Mouse (Mus musculus) ES-E14 (cell line): ENCODE results near the gene Catsper4. TPM values are rescaled to one million over a fixed set of nuclear protein-coding genes. Genes with fewer than 3 reads are reported as not detected.

Experiments
- DNase-seq: peaks from one replicate; pipeline ENCODE4 v3.0.0-alpha.2; 2013; ENCODE audit warnings: low read depth, low spot score
- H3K27ac ChIP-seq: 2 replicates; pipeline ENCODE4 v1.5.1; 2012; ENCODE audit warnings: low read depth, mild to moderate bottlenecking, low read length, moderate library complexity, mixed read lengths; ENCODE audit not compliant: poor library complexity, insufficient read depth, severe bottlenecking
- H3K36me3 ChIP-seq: 2 replicates; pipeline ENCODE4 v1.6.1; 2012; ENCODE audit warnings: mild to moderate bottlenecking, low read length, moderate library complexity, mixed read lengths; ENCODE audit not compliant: control insufficient read depth, poor library complexity, insufficient read depth, severe bottlenecking
- H3K4me1 ChIP-seq, 2 experiments: fragments of 150-350 bp in 1 of 2; sonication (generic) in 1 of 2; 2 replicates each; pipeline ENCODE4 v1.6.1; 2012; ENCODE audit warnings: low read length in 2 of 2, mild to moderate bottlenecking in 1 of 2, mixed read lengths in 1 of 2; ENCODE audit not compliant: control insufficient read depth in 2 of 2, insufficient read depth in 2 of 2, poor library complexity in 1 of 2
- H3K4me3 ChIP-seq, 2 experiments: fragments of 150-350 bp in 1 of 2; sonication (generic) in 1 of 2; 2 replicates each; pipeline ENCODE4 v1.5.1; 2012; ENCODE audit warnings: low read length in 2 of 2, low read depth in 1 of 2, mild to moderate bottlenecking in 1 of 2, mixed read lengths in 1 of 2; ENCODE audit not compliant: insufficient read depth in 1 of 2, poor library complexity in 1 of 2, severe bottlenecking in 1 of 2
- H3K9ac ChIP-seq: 2 replicates; pipeline ENCODE4 v1.6.1; 2012; ENCODE audit warnings: low read depth, mild to moderate bottlenecking, low read length, mixed read lengths; ENCODE audit not compliant: poor library complexity, insufficient read depth, severe bottlenecking
- H3K9me3 ChIP-seq: fragments of 150-350 bp; sonication (generic); 2 replicates; pipeline ENCODE4 v1.6.1; 2012; ENCODE audit warnings: low read depth, mild to moderate bottlenecking, low read length; ENCODE audit not compliant: control insufficient read depth, insufficient read depth
- CHD2 ChIP-seq: IDR thresholded peaks from 2 replicates; pipeline ENCODE4 v1.6.1; 2014; ENCODE audit warnings: mild to moderate bottlenecking, low read depth, low read length, inconsistent platforms
- HCFC1 ChIP-seq: IDR thresholded peaks from 2 replicates; pipeline ENCODE4 v1.6.1; 2012; ENCODE audit warnings: low read length, inconsistent platforms, borderline replicate concordance; ENCODE audit not compliant: insufficient read depth
- MAFK ChIP-seq: IDR thresholded peaks from 2 replicates; pipeline ENCODE4 v1.6.1; 2014; ENCODE audit warnings: mild to moderate bottlenecking, low read depth, low read length, inconsistent platforms; ENCODE audit not compliant: insufficient read depth
- ZC3H11A ChIP-seq: IDR thresholded peaks from 2 replicates; pipeline ENCODE4 v1.6.1; 2012; ENCODE audit warnings: low read depth, mild to moderate bottlenecking, inconsistent platforms, low read length, borderline replicate concordance
- ZNF384 ChIP-seq: IDR thresholded peaks from 2 replicates; pipeline ENCODE4 v1.6.1; 2012; ENCODE audit warnings: low read depth, low read length, inconsistent platforms
- in situ Hi-C, 2 experiments: fragments of 600-800 bp; cut with MboI; formaldehyde crosslinking; loops; one replicate each; pipeline ENCODE4 v1.15.1; 2025; ENCODE audit warnings: low sequenced_read_pairs in 2 of 2, inconsistent platforms in 1 of 2; ENCODE audit not compliant: unreplicated experiment in 2 of 2
- total RNA-seq: library from RNA; depleted of rRNA; stranded (reverse); fragments of 300-350 nt; gene quantifications from 2 replicates; pipeline ENCODE4 v1.2.3, GENCODE M21; 2012

Catsper4 gene
- total RNA-seq, 1 experiment = not detected

DNA sequence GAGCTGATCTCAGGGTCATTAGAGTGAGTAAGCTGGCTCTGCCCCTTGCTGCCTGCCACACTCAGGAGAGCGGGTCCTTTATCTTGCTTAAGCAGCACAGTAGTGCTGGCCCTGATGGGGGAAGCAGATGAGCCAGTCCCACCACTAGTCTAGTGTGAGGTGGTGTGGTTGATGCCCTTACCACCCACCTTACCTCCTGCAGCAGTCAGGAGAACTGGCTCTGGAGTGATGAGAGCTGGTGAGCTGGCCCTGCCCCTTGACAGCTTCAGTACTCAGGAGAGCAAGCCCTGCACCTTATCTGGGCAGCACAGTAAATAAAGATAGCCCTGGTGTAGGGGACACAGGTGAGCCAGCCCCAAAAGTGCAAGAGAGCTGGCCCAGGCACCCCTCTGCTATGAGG is 46.1 kb downstream of the Catsper4 start:
- Histone ChIP-seq H3K4me3 (no peak overlapping the region), H3K4me1 (no peaks in the 10 kb centered on the region), H3K27ac (no peak overlapping the region), H3K36me3 (peaks cover 5% of the 10 kb centered on the region), H3K9ac (no peak overlapping the region), H3K9me3 (no peaks in the 10 kb centered on the region)
- no peak for DNase-seq
- TF ChIP-seq ZC3H11A = no peak
- TF ChIP-seq ZNF384 = no peak
- TF ChIP-seq CHD2 = no peak
- no peak for TF ChIP-seq HCFC1
- no peak for TF ChIP-seq MAFK
- in situ Hi-C loops = no loop called here

DNA sequence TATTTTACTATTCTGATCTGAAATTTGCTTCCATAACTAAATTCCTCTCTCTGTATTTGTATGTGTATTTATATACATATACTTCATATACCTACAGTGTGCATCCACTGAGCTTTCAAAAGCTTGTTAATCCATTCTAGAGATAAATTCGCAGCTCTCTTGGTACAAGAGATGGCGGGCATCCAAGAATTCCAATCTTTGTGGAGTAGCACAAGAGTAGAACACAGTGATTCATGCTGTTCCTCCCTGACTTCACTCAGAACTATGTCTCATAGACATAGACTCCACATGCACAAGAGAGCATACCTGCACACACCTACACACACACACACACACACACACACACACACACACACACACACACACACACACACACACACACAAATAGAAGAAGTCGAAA is 54.8 kb downstream of the Catsper4 start:
- H3K36me3 ChIP-seq = peaks cover 5% of the 10 kb centered on the region
- no peak for DNase-seq
- no peak for TF ChIP-seq ZNF384
- no peak for TF ChIP-seq CHD2
- H3K4me3 ChIP-seq = no peak overlapping the region
- H3K9me3 ChIP-seq = no peaks in the 10 kb centered on the region
- no peaks in the 10 kb centered on the region for H3K4me1 ChIP-seq
- no peak overlapping the region for H3K9ac ChIP-seq
- in situ Hi-C loops = no loop called here
- no peak overlapping the region for H3K27ac ChIP-seq

- peaks cover 4% of the 10 kb centered on the region; the same call in 1 of the 2 replicates for H3K36me3 ChIP-seq
- no peak overlapping the region for H3K9ac ChIP-seq
These were observed 60.3 kb downstream of the Catsper4 start for GRCm38 (mm10) chr4:134166906-134167305.

GRCm38 (mm10) chr4:134165548-134166465 is 61.4 kb downstream of the Catsper4 start:
- no peak overlapping the region for H3K9ac ChIP-seq
- DNase-seq = no peak
- in situ Hi-C loops = no loop called here
- no peaks in the 10 kb centered on the region for H3K4me1 ChIP-seq
- H3K9me3 ChIP-seq = no peaks in the 10 kb centered on the region
- peaks cover 2% of the 10 kb centered on the region; the same call in 1 of the 2 replicates for H3K36me3 ChIP-seq
- TF ChIP-seq ZC3H11A = no peak
- TF ChIP-seq ZNF384 = no peak
- TF ChIP-seq MAFK = no peak
- TF ChIP-seq HCFC1 = no peak
- no peak for TF ChIP-seq CHD2
- H3K27ac ChIP-seq = no peak overlapping the region
- no peak overlapping the region for H3K4me3 ChIP-seq

More at GRCm38 (mm10) chr4:134166906-134167305, 60.3 kb downstream of the Catsper4 start:
- DNase-seq = no peak
- H3K4me3 ChIP-seq = no peak overlapping the region
- in situ Hi-C loops = no loop called here
- H3K4me1 ChIP-seq = no peaks in the 10 kb centered on the region
- TF ChIP-seq MAFK (no peak), ZNF384 (no peak), CHD2 (no peak), ZC3H11A (no peak), HCFC1 (no peak)
- H3K9me3 ChIP-seq = no peaks in the 10 kb centered on the region
- H3K27ac ChIP-seq = no peak overlapping the region
